Mouse (Mus musculus) midbrain, embryonic 13.5 days (tissue): ENCODE measurements around the gene Pdlim1. TPM values are rescaled to one million over a fixed set of nuclear protein-coding genes. Genes with fewer than 3 reads are reported as not detected.
A peak's percentile ranks its signal among the peaks of the same experiment; 100 is the strongest.

Experiments
- ATAC-seq: fragments of 200-750 bp; cut with Nextera tagmentation; 2 replicates; pipeline ENCODE4 v1.8.0; 2017; ENCODE audit warnings: mild to moderate bottlenecking, moderate TSS enrichment, moderate library complexity
- H3K27ac ChIP-seq: fragments of 300-500 bp; sonication (generic); 2 replicates; pipeline ENCODE4 v1.5.1; 2015; ENCODE audit warnings: inconsistent platforms, mild to moderate bottlenecking, moderate library complexity
- H3K27me3 ChIP-seq: fragments of 300-500 bp; sonication (generic); 2 replicates; pipeline ENCODE4 v1.6.1; 2015; ENCODE audit warnings: mild to moderate bottlenecking, inconsistent platforms
- H3K36me3 ChIP-seq: fragments of 300-500 bp; sonication (generic); 2 replicates; pipeline ENCODE4 v1.6.1; 2015; ENCODE audit warnings: mild to moderate bottlenecking, inconsistent platforms
- H3K4me1 ChIP-seq: fragments of 300-500 bp; sonication (generic); replicated peaks from 2 replicates; pipeline ENCODE4 v1.6.1; 2015; ENCODE audit warnings: inconsistent platforms
- H3K4me2 ChIP-seq: fragments of 300-500 bp; sonication (generic); replicated peaks from 2 replicates; pipeline ENCODE4 v1.6.1; 2015; ENCODE audit warnings: moderate library complexity, mild to moderate bottlenecking, inconsistent platforms
- H3K4me3 ChIP-seq: fragments of 300-500 bp; sonication (generic); replicated peaks from 2 replicates; pipeline ENCODE4 v1.5.1; 2015; ENCODE audit warnings: mild to moderate bottlenecking, inconsistent platforms
- H3K9ac ChIP-seq: fragments of 300-500 bp; sonication (generic); replicated peaks from 2 replicates; pipeline ENCODE4 v1.6.1; 2015; ENCODE audit warnings: mild to moderate bottlenecking, inconsistent platforms
- H3K9me3 ChIP-seq: fragments of 300-500 bp; sonication (generic); 2 replicates; pipeline ENCODE4 v1.6.1; 2016; ENCODE audit warnings: mild to moderate bottlenecking, inconsistent platforms
- WGBS: fragments of 180-500 bp; shearing (Covaris S2); methylation state at CpG from one replicate; pipeline ENCODE4 v1.1.7; 2015; 5-methylcytosine and 5-hydroxymethylcytosine counted together
- polyA plus RNA-seq: library from polyadenylated mRNA; unstranded; fragments of >200 nt; fragmentation: Nextera tagmentation; extraction: Ambion mirVana; gene quantifications from 2 replicates; pipeline ENCODE4 v1.2.1, GENCODE M21; 2015

The Pdlim1 gene
- polyA plus RNA-seq, 1 experiment from 2014 or later: 17.7 TPM

- Histone ChIP-seq H3K4me3 (no peak overlapping the region), H3K4me1 (no peaks in the 10 kb centered on the region), H3K27ac (no peak overlapping the region), H3K4me2 (no peak overlapping the region), H3K27me3 (no peaks in the 10 kb centered on the region), H3K9ac (no peak overlapping the region), H3K9me3 (no peaks in the 10 kb centered on the region), H3K36me3 (peaks cover 14% of the 10 kb centered on the region)
- no peak for ATAC-seq
- WGBS: 93% methylated on average over 5 of the region's 5 CpGs
Measured at GRCm38 (mm10) chr19:40302477-40302876, 30.8 kb upstream of the Pdlim1 start.

GRCm38 (mm10) chr19:40299983-40300759, 28.5 kb upstream of the Pdlim1 start:
- Histone ChIP-seq H3K27ac (no peak overlapping the region), H3K4me2 (no peak overlapping the region), H3K4me1 (no peaks in the 10 kb centered on the region), H3K27me3 (no peaks in the 10 kb centered on the region), H3K4me3 (no peak overlapping the region), H3K9ac (no peak overlapping the region), H3K9me3 (no peaks in the 10 kb centered on the region), H3K36me3 (peaks cover 13% of the 10 kb centered on the region)
- ATAC-seq: no peak; the same call in 1 of the 2 replicates
- 77% methylated on average over 12 of the region's 12 CpGs for WGBS

- Histone ChIP-seq H3K36me3 (peaks cover 20% of the 10 kb centered on the region), H3K4me2 (no peak overlapping the region), H3K9me3 (no peaks in the 10 kb centered on the region), H3K4me1 (no peaks in the 10 kb centered on the region), H3K9ac (no peak overlapping the region), H3K27me3 (no peaks in the 10 kb centered on the region), H3K4me3 (no peak overlapping the region), H3K27ac (no peak overlapping the region)
- 88% methylated on average over 6 of the region's 6 CpGs for WGBS
- no peak for ATAC-seq
Measured at GRCm38 (mm10) chr19:40299182-40299581, 27.5 kb upstream of the Pdlim1 start.

GRCm38 (mm10) chr19:40298574-40298973, 26.9 kb upstream of the Pdlim1 start:
- no peak overlapping the region for H3K4me2 ChIP-seq
- no peak overlapping the region for H3K9ac ChIP-seq
- H3K4me3 ChIP-seq: no peak overlapping the region
- WGBS: 76% methylated on average over 2 of the region's 2 CpGs
- peaks cover 21% of the 10 kb centered on the region for H3K36me3 ChIP-seq
- H3K27me3 ChIP-seq: no peaks in the 10 kb centered on the region
- no peaks in the 10 kb centered on the region for H3K9me3 ChIP-seq
- H3K4me1 ChIP-seq: no peaks in the 10 kb centered on the region
- no peak for ATAC-seq
- no peak overlapping the region for H3K27ac ChIP-seq

- no peaks in the 10 kb centered on the region for H3K9me3 ChIP-seq
- no peaks in the 10 kb centered on the region for H3K27me3 ChIP-seq
- no peak overlapping the region for H3K27ac ChIP-seq
- no peak overlapping the region for H3K4me3 ChIP-seq
- no peak overlapping the region for H3K4me2 ChIP-seq
- peaks cover 21% of the 10 kb centered on the region for H3K36me3 ChIP-seq
- 79% methylated on average over 4 of the region's 4 CpGs for WGBS
- H3K9ac ChIP-seq: no peak overlapping the region
- no peaks in the 10 kb centered on the region for H3K4me1 ChIP-seq
- ATAC-seq: no peak
Measured at GRCm38 (mm10) chr19:40297798-40298144, 26.1 kb upstream of the Pdlim1 start.

- no peak overlapping the region for H3K4me3 ChIP-seq
- no peak for ATAC-seq
- H3K4me1 ChIP-seq: no peaks in the 10 kb centered on the region
- H3K9me3 ChIP-seq: no peaks in the 10 kb centered on the region
- 87% methylated on average over 7 of the region's 7 CpGs for WGBS
- H3K4me2 ChIP-seq: no peak overlapping the region
- H3K36me3 ChIP-seq: peaks cover 21% of the 10 kb centered on the region
- no peak overlapping the region for H3K9ac ChIP-seq
- H3K27ac ChIP-seq: no peak overlapping the region
- H3K27me3 ChIP-seq: no peaks in the 10 kb centered on the region
Measured at GRCm38 (mm10) chr19:40297078-40297797, 25.6 kb upstream of the Pdlim1 start.

GRCm38 (mm10) chr19:40294231-40294630, 22.6 kb upstream of the Pdlim1 start:
- Histone ChIP-seq H3K4me3 (no peak overlapping the region), H3K9ac (no peak overlapping the region), H3K27me3 (no peaks in the 10 kb centered on the region), H3K27ac (no peak overlapping the region), H3K4me1 (no peaks in the 10 kb centered on the region), H3K36me3 (peaks cover 16% of the 10 kb centered on the region; the same call in 1 of the 2 replicates), H3K4me2 (no peak overlapping the region), H3K9me3 (no peaks in the 10 kb centered on the region)
- WGBS: 72% methylated on average over 1 of the region's 1 CpGs
- no peak for ATAC-seq

- Histone ChIP-seq H3K27me3 (no peaks in the 10 kb centered on the region), H3K9me3 (no peaks in the 10 kb centered on the region), H3K4me3 (no peak overlapping the region), H3K27ac (no peak overlapping the region), H3K36me3 (peaks cover 12% of the 10 kb centered on the region; the same call in 1 of the 2 replicates), H3K4me1 (no peaks in the 10 kb centered on the region), H3K9ac (no peak overlapping the region), H3K4me2 (no peak overlapping the region)
- WGBS: 96% methylated on average over 6 of the region's 6 CpGs
- 0 out of 2 replicates have a peak, but pooled peaks have one; percentile 30 for ATAC-seq
Measured at GRCm38 (mm10) chr19:40293791-40294190, 22.1 kb upstream of the Pdlim1 start.

GRCm38 (mm10) chr19:40290099-40290724, 18.6 kb upstream of the Pdlim1 start:
- peaks cover 12% of the 10 kb centered on the region; the same call in 1 of the 2 replicates for H3K36me3 ChIP-seq
- H3K27ac ChIP-seq: no peak overlapping the region
- H3K9me3 ChIP-seq: no peaks in the 10 kb centered on the region
- no peak for ATAC-seq
- H3K27me3 ChIP-seq: no peaks in the 10 kb centered on the region
- no peaks in the 10 kb centered on the region for H3K4me1 ChIP-seq
- H3K9ac ChIP-seq: no peak overlapping the region
- H3K4me2 ChIP-seq: no peak overlapping the region
- H3K4me3 ChIP-seq: no peak overlapping the region
- WGBS: 93% methylated on average over 6 of the region's 6 CpGs

- Histone ChIP-seq H3K4me3 (no peak overlapping the region), H3K4me1 (no peaks in the 10 kb centered on the region), H3K9me3 (no peaks in the 10 kb centered on the region), H3K36me3 (no peaks in the 10 kb centered on the region), H3K9ac (no peak overlapping the region), H3K4me2 (no peak overlapping the region), H3K27me3 (no peaks in the 10 kb centered on the region), H3K27ac (no peak overlapping the region)
- WGBS: 93% methylated on average over 9 of the region's 9 CpGs
- ATAC-seq: no peak
Measured at GRCm38 (mm10) chr19:40288415-40288814, 16.8 kb upstream of the Pdlim1 start.

- no peak overlapping the region for H3K4me3 ChIP-seq
- 96% methylated on average over 2 of the region's 2 CpGs for WGBS
- no peak for ATAC-seq
- no peaks in the 10 kb centered on the region for H3K27me3 ChIP-seq
- no peaks in the 10 kb centered on the region for H3K4me1 ChIP-seq
- no peak overlapping the region for H3K27ac ChIP-seq
- H3K9ac ChIP-seq: no peak overlapping the region
- H3K36me3 ChIP-seq: no peaks in the 10 kb centered on the region
- no peak overlapping the region for H3K4me2 ChIP-seq
- H3K9me3 ChIP-seq: peaks cover 5% of the 10 kb centered on the region; the same call in 1 of the 2 replicates
Measured at GRCm38 (mm10) chr19:40284704-40285103, 13.1 kb upstream of the Pdlim1 start.

GRCm38 (mm10) chr19:40283415-40283814, 11.8 kb upstream of the Pdlim1 start:
- H3K9me3 ChIP-seq: peaks cover 5% of the 10 kb centered on the region; the same call in 1 of the 2 replicates
- H3K4me1 ChIP-seq: no peaks in the 10 kb centered on the region
- H3K4me2 ChIP-seq: no peak overlapping the region
- no peak overlapping the region for H3K4me3 ChIP-seq
- WGBS: 72% methylated on average over 2 of the region's 2 CpGs
- no peak overlapping the region for H3K27ac ChIP-seq
- no peaks in the 10 kb centered on the region for H3K36me3 ChIP-seq
- no peaks in the 10 kb centered on the region for H3K27me3 ChIP-seq
- no peak for ATAC-seq
- H3K9ac ChIP-seq: no peak overlapping the region
